Mouse (Mus musculus) cortical plate, adult 2 months (tissue): Measurements from ENCODE around the gene Ppa1. TPM values are rescaled to one million over a fixed set of nuclear protein-coding genes. Genes with fewer than 3 reads are reported as not detected.
A peak's percentile ranks its signal among the peaks of the same experiment; 100 is the strongest.

Experiments used
- H3K27ac ChIP-seq: fragments of 200-500 bp; 2 replicates; pipeline ENCODE4 v1.5.1; 2012; ENCODE audit warnings: low read length, control low read depth, inconsistent platforms; ENCODE audit not compliant: insufficient read depth
- H3K4me1 ChIP-seq: fragments of 200-500 bp; 2 replicates; pipeline ENCODE4 v1.6.1; 2011; ENCODE audit warnings: low read length; ENCODE audit not compliant: control insufficient read depth, insufficient read depth
- H3K4me3 ChIP-seq: fragments of 200-500 bp; 2 replicates; pipeline ENCODE4 v1.5.1; 2011; ENCODE audit warnings: mild to moderate bottlenecking, low read length, control low read depth; ENCODE audit not compliant: insufficient read depth
- CTCF ChIP-seq: fragments of 200-500 bp; IDR thresholded peaks from 2 replicates; pipeline ENCODE4 v1.5.1; 2011; ENCODE audit warnings: mild to moderate bottlenecking, control low read depth, low read length; ENCODE audit not compliant: insufficient read depth; ENCODE audit errors: extremely low read depth
- POLR2A ChIP-seq: fragments of 200-500 bp; IDR thresholded peaks from 2 replicates; pipeline ENCODE4 v1.6.1; 2011; ENCODE audit warnings: mild to moderate bottlenecking, low read length, control low read depth; ENCODE audit not compliant: insufficient read depth; ENCODE audit errors: extremely low read depth
- polyA plus RNA-seq: library from polyadenylated mRNA; depleted of rRNA; stranded (reverse); fragments of >200 nt; gene quantifications from 2 replicates; pipeline ENCODE4 v1.2.3, GENCODE M21; 2012

Gene Ppa1
- polyA plus RNA-seq, 1 experiment, result 108 TPM

GRCm38 (mm10) chr10:61640363-61640762, 8.0 kb upstream of the Ppa1 start:
- no peaks in the 10 kb centered on the region for H3K4me1 ChIP-seq
- no peak overlapping the region for H3K27ac ChIP-seq
- H3K4me3 ChIP-seq, result no peak overlapping the region
- TF ChIP-seq POLR2A, result no peak
- TF ChIP-seq CTCF, result no peak

- no peak overlapping the region for H3K27ac ChIP-seq
- peaks cover 2% of the 10 kb centered on the region; the same call in 1 of the 2 replicates for H3K4me1 ChIP-seq
- H3K4me3 ChIP-seq, result no peak overlapping the region
- TF ChIP-seq CTCF (no peak), POLR2A (no peak)
Measured at GRCm38 (mm10) chr10:61646557-61646956, 1.8 kb upstream of the Ppa1 start.

GRCm38 (mm10) chr10:61648737-61649645, 639 bp downstream of the Ppa1 start:
- TF ChIP-seq CTCF (no peak), POLR2A (no peak)
- no peak overlapping the region for H3K27ac ChIP-seq
- H3K4me1 ChIP-seq, result peaks cover 2% of the 10 kb centered on the region; the same call in 1 of the 2 replicates
- H3K4me3 ChIP-seq, result peak overlapping the region; percentile 69

GRCm38 (mm10) chr10:61654105-61654504, 5.8 kb downstream of the Ppa1 start:
- no peak for TF ChIP-seq CTCF
- TF ChIP-seq POLR2A, result no peak
- peaks cover 2% of the 10 kb centered on the region; the same call in 1 of the 2 replicates for H3K4me1 ChIP-seq
- H3K27ac ChIP-seq, result no peak overlapping the region
- H3K4me3 ChIP-seq, result no peak overlapping the region

GRCm38 (mm10) chr10:61654691-61655090, 6.3 kb downstream of the Ppa1 start:
- no peak overlapping the region for H3K27ac ChIP-seq
- TF ChIP-seq CTCF (no peak), POLR2A (no peak)
- H3K4me1 ChIP-seq, result no peaks in the 10 kb centered on the region
- no peak overlapping the region for H3K4me3 ChIP-seq

- TF ChIP-seq POLR2A (no peak), CTCF (no peak)
- H3K4me3 ChIP-seq, result no peak overlapping the region
- no peaks in the 10 kb centered on the region for H3K4me1 ChIP-seq
- no peak overlapping the region for H3K27ac ChIP-seq
Measured at GRCm38 (mm10) chr10:61655188-61655587, 6.8 kb downstream of the Ppa1 start.

GRCm38 (mm10) chr10:61656928-61657882, 8.9 kb downstream of the Ppa1 start:
- no peak overlapping the region for H3K4me3 ChIP-seq
- TF ChIP-seq CTCF (no peak), POLR2A (no peak)
- no peaks in the 10 kb centered on the region for H3K4me1 ChIP-seq
- no peak overlapping the region for H3K27ac ChIP-seq

- no peak overlapping the region for H3K4me3 ChIP-seq
- H3K4me1 ChIP-seq, result no peaks in the 10 kb centered on the region
- TF ChIP-seq CTCF (peak; percentile 50; the same call in 1 of the 2 replicates), POLR2A (no peak)
- H3K27ac ChIP-seq, result no peak overlapping the region
Measured at GRCm38 (mm10) chr10:61657985-61658384, 9.6 kb downstream of the Ppa1 start.

GRCm38 (mm10) chr10:61661887-61662286, 13.5 kb downstream of the Ppa1 start:
- Histone ChIP-seq H3K4me1 (no peaks in the 10 kb centered on the region), H3K27ac (no peak overlapping the region), H3K4me3 (no peak overlapping the region)
- no peak for TF ChIP-seq CTCF
- TF ChIP-seq POLR2A, result no peak
